Mouse (Mus musculus): Measurements from ENCODE around the gene Itgb2.

- peak; percentile 95 for TF ChIP-seq CTCF (IDR thresholded peaks at IDR 0.05; ENCODE audit: low read depth)
- no peak for TF ChIP-seq EP300 (optimal IDR thresholded peaks at IDR 0.05)
These were observed 12.9 kb upstream of the Itgb2 start for GRCm38 (mm10) chr10:77517066-77517620.
